Mouse (Mus musculus) 416B (cell line): ENCODE measurements around the gene Lipe.
A peak's percentile ranks its signal among the peaks of the same experiment; 100 is the strongest.

ENCODE experiments used
- DNase-seq: peaks from one replicate; pipeline ENCODE4 v3.0.0; 2011; ENCODE audit warnings: low read depth

Gene Lipe

GRCm38 (mm10) chr7:25363151-25363550 is 35.4 kb downstream of the Lipe start:
- no peak for DNase-seq

- DNase-seq: no peak
These were observed 39.7 kb downstream of the Lipe start for GRCm38 (mm10) chr7:25358721-25359206.

- DNase-seq: no peak
These were observed 49.6 kb downstream of the Lipe start for GRCm38 (mm10) chr7:25348861-25349260.

- DNase-seq: no peak
These were observed 57.3 kb downstream of the Lipe start for GRCm38 (mm10) chr7:25341000-25341784.

GRCm38 (mm10) chr7:25339329-25339728 is 59.2 kb downstream of the Lipe start:
- DNase-seq: no peak

- no peak for DNase-seq
These were observed 64.0 kb downstream of the Lipe start for GRCm38 (mm10) chr7:25334472-25334871.

GRCm38 (mm10) chr7:25333596-25334307 is 64.8 kb downstream of the Lipe start:
- peak; percentile 79 for DNase-seq
